Mouse (Mus musculus): ENCODE measurements around the gene Scn8a.
A peak's percentile ranks its signal among the peaks of the same experiment; 100 is the strongest.

Gene Scn8a

DNA sequence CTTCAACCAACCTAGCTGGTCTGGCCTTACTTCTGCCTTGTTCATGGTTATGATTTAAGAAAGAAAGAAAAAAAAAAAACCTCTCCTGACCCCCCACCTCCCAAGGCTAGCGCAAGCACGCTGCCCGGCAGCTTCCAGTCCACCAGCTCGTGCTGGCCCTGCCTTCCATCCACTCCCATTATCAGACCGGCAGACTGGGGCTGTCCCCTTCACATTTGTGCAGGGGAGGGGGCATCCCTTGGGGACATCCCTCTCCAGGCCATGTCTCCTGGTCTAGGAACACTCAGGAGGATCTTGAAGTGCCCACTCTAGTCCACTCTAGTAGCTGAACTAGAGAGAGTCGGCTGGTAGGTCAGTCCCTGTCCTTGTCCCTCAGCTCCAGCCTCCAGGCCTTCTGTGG lies 174.9 kb downstream of the Scn8a start:
- DNase-seq: no peak

DNA sequence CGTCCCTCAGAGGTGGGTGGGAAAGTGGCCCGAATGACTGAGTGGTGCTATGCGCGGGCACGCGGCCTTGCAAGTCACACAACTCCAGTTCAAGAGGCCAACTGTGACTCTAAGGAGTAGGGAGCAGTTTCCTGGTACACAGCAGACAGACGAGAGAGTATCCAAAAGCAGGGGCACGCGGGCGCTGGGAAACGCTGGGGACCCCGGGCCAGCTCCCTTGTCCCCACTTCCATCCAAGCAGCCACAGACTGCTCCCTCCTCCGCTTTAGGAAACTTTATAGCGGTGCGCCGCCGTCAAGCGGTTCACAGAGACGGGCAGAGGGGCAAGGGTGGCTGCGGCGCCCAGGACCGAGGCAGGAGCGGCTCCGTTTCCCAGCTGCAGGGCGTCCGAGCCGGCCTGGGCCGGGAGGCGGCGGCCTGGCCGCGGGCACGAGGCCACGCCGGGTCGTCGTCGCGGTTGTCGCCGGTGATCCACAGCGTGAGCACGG lies 176.4 kb downstream of the Scn8a start:
- no peak for DNase-seq

- DNase-seq: peak in 1 of 2 experiments; percentile 17
Observed at GRCm38 (mm10) chr15:101046527-101047193, 177.0 kb downstream of the Scn8a start.

GRCm38 (mm10) chr15:101047194-101047555 lies 177.5 kb downstream of the Scn8a start, which contains the start of gene Gm47841:
Gene Gm47841, minus strand, starts transcription at chr15:101047397.
- no peak for DNase-seq

- no peak for DNase-seq
Observed at GRCm38 (mm10) chr15:101048338-101048896, 178.8 kb downstream of the Scn8a start.

GRCm38 (mm10) chr15:101051869-101052268 lies 182.2 kb downstream of the Scn8a start:
- no peak for DNase-seq

DNA sequence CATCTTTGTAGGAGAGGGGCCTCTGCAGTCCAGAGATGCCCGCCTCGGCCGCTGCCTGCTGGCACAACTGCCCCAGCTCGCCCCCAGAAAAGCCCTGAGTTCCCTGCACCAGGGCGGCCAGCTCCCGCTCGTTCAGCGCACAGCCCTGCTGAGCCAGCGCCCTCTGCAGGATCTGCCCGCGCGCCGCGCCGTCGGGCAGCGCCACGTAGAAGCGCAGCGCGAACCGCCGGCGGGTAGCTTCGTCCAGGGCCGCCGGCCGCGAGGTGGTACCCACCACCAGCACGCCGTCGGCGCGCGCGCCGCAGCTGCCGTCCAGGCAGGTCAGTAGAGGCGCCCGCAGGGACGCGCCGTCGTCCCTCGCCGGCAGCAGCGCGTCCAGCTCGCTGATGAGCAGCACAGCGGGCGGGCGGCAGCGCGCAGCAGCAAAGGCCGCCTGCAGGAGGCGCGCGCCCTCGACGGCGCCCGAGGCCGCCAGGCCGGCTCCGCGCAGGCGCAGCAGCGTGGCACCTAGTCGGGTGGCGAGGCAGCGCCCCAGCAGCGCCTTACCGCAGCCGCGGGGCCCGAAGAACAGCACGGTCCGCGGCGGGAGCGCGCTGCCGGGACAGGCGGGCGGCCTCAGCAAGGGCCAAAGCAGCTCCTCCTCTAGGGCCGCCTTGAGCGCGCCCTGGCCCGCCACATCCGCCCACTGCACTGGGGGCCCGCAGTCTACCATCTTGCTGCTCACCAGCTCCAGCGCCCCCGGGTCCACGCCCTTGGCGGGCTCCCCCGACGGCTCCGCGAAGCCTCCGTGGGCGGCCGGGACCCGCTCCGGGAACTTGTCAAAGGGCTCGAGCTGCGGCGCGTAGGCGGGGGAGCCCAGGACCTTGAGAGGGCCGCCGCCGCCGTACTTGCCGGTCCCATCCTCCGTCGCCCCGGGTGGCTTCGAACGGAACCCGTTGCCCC lies 183.2 kb downstream of the Scn8a start:
- DNase-seq: no peak

DNA sequence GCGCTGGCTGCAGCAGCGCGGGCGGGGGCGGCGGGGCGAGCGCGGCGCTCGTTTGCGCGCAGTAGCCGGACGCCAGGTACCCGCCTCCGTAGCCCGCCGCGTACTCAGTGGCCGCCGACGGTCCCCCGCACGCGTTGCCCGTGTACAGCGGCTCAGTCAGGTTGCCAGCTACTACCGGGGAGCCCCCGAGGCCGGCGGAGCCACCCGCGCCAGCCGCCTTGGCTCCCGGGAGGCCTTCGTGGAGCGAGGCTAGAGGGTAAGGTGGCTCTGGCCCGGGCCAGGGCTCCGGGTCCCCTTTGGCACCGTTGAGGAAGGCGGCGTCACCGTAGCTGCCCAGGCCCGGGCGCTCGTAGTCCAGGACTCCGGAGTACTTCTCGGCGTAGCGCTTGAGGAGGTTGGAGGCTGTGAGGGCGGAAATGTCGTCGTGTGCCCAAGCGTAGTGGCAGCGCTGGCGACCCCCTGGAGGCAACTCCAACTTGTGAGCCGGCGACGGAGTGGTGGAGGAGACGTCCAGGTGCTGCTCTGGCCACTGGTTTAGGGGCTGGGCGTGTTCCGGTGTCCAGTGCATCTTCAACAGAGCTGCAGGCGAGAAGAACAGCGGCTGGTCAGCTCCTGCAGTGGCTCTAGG lies 184.3 kb downstream of the Scn8a start:
- no peak for DNase-seq

- no peak for DNase-seq
Observed at GRCm38 (mm10) chr15:101054541-101054940, 184.9 kb downstream of the Scn8a start.

- peak in 1 of 2 experiments; percentile 31 for DNase-seq
Observed at GRCm38 (mm10) chr15:101056225-101056624, 186.6 kb downstream of the Scn8a start.

GRCm38 (mm10) chr15:101059570-101060279 lies 190.1 kb downstream of the Scn8a start:
- DNase-seq: no peak

DNA sequence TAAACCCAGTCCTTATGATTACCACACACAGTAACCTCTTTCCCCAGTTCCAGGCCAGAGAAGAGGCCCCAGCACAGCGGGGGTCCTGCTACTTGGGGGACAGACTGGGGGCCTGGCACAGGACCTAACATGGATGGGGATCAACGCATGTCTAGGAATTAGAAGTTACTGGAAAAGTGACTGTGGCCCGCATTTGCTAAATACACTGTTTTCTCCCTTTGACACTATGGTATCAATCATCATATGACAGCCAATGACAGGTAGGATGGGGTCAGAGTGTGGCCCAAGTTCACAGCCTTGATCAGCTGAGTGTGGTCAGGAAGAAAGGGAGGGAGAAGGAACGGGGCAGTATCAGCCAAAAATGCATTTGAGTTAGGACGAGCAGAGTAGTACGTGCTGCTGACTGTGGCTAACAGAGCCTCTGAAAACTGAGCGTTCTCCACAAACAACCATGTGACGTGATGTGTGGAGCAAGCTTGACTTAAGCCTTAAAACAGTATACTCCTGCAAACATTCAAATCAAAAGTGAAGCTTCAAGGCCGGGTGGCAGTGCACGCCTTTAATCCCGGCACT lies 190.7 kb downstream of the Scn8a start:
- DNase-seq: no peak

DNA sequence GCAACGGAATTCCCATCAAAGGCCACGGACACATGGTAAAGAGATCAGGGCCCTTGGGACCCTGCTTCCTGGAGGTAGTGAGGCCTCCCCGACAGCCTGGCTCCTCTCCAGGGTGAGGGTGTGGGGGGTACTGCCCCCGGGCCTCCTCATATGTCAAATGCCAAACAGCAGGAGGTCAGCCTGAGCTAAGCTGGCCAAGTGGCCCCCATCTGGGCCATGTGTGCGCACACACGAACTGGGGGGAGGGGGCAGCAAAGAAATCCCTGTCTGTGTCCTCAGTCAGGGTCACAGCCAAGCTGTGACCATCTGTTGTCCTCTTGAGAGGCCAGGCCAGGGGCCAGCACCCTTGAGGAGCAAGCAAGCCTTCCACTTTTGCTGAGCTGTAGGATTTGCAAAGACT lies 195.4 kb downstream of the Scn8a start:
- DNase-seq: no peak

- no peak for DNase-seq
Observed at GRCm38 (mm10) chr15:101066364-101066847, 196.7 kb downstream of the Scn8a start.

DNA sequence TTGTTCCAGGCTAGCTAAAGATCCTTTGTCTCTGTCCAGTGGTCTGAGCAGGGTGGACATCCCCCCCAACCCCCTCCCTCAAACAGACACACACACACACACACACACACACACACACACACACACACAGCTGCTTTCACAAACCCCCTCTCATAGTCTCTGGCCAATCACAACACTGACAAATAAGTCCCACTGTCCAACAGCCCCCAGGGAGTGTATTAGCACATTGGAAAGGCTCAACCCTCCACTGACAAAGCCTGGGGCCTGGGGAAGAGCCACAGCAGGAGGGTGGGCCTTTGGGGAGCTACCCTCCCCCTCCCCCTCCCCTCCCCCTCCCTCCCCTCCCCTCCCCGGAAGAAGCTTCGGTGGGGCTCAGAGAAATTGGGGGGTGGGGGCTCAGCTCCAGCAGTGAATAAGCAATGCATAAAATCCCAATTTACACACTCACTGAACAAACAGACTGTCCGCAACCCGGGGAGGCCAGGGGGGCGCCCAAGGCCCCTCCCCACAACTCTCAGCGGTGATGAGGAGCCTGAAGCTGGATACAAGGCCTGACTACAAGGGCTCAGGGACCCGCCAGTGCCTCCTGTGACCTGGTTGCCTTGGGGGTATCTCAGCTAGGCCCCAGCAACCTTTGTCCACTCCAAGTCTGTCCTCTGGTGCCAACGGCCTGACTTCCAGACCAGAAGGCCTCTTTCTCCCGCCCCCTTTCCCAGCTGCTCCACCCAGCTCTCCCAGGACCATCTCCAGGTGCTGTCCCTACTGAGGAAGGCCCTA lies 197.4 kb downstream of the Scn8a start:
- no peak for DNase-seq

DNA sequence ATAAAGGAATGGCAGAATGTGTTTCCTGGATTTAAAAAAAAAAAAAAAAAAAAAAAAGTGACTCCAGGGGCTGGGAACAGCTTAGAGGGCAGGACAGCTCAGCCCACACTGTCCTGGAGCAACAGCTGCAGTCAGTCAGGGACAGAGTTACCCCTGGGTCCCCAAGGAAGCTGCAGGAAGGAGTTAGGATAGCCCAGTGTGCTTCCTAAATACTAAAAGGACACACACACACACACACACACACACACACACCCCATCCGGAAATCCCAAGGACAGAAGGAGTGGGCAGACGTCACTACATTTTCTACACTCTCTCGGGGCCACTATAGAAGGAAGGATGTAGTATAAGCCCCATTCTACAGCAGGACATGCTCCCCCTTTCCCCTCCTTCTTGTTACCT lies 198.4 kb downstream of the Scn8a start:
- DNase-seq: no peak

DNA sequence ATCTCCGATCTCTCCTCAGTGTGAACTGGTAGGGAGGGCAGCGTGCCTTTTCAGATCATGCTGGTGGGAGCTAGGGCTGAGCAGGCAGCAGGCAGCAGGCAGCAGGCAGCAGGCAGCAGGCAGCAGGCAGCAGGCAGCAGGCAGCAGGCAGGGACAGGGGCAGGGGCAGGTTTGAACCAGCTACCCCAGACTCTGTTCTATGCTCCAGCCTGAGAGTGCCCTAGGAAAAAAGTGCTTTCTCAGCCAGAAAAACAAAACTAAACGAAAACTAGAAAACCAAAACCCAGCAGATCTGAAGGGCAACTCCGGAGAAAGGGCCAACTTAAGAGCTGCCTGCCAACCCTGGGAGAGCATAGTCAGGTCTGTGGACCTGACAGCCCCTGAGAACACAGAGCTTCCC lies 199.0 kb downstream of the Scn8a start:
- DNase-seq: no peak

DNA sequence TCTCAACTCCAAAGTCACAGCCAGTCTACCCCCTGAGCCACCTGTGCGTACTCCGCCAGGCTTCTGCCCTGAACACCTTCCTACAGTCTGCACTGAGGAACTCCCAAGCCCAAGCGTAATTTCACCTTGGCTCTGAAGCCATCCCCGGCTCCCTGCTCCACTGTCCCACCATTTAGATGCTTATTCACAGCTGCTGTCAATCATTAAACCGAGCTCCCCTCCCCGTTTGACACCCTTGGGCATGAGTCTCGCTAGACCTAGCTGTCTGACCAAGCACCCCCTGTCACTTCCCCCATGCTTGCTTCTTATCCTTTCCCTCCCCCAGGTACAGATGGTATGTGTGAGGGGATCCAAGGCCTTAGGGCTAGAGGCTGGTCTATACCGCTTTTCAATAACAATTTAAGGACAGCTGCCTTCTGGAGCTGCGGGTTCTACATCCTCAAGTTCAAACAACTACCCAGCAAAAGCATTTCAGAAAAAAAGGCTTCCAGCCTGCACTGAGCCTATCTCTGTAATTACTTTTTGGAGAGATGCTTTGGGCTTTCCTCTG lies 200.1 kb downstream of the Scn8a start:
- DNase-seq: no peak

DNA sequence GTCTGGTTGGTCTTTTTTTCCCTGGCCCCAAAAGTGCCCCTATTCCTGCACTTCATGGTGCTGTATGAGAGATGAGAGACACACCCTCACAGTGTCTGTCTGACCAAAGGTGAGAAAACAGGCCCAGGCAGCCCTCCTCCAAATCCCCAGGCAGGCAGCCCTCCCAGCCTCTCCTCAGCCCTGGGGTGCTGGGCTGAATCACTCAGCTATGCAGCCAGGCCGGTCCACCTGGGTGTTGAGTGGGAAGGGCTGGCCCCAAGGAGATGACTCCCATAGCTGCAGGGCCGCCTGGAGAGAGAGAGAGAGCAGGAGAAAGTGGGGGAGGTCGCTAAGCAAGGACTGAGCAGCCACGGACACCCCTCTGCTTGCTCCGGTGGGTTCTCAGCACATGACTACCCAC lies 201.1 kb downstream of the Scn8a start:
- DNase-seq: no peak

- DNase-seq: no peak
Observed at GRCm38 (mm10) chr15:101072736-101073135, 203.1 kb downstream of the Scn8a start.

DNA sequence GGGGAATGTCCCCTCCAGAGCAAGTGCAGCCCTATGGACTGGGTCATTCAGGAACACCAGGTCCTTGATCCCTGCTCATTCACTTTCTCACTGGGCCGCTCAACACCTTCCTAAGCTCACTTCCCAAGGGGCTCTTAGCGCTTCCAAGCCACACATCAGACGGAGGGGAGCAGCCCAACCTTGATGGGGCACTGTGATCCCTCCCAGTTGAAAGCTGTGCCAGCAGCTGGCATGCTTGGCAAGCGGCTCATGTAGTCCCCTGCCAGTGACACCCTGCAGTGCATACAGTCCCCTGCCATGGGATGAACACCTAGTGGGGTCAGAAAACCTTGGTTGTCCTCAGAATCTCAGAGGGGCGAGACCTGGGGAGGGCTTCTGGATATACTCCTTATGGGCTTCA lies 204.4 kb downstream of the Scn8a start:
- no peak for DNase-seq
